Mouse (Mus musculus) erythroblast, adult 5-6 weeks (primary cell): ENCODE data around the gene Amz1. TPM values are rescaled to one million over a fixed set of nuclear protein-coding genes. Genes with fewer than 3 reads are reported as not detected.

Source experiments
- ATAC-seq: replicated peaks from 2 replicates; pipeline ENCODE4 v1.8.0; 2016; ENCODE audit warnings: moderate number of reproducible peaks, mild to moderate bottlenecking, moderate TSS enrichment, inconsistent platforms; ENCODE audit not compliant: poor library complexity, low FRiP score, severe bottlenecking
- total RNA-seq, 2 experiments: library from RNA; stranded (forward) in 1 of 2; stranded (reverse) in 1 of 2; fragments of 150-400 nt in 1 of 2; fragments of 200-764, 138-1000 nt in 1 of 2; gene quantifications; 2 replicates each; pipeline versions ENCODE4 v1.2.3 to v1.2.4; 2015 to 2017; ENCODE audit warnings: low replicate concordance in 2 of 2

Amz1 gene
- total RNA-seq, 2 experiments from 2014 or later: 0.38 to 1.3 TPM

DNA sequence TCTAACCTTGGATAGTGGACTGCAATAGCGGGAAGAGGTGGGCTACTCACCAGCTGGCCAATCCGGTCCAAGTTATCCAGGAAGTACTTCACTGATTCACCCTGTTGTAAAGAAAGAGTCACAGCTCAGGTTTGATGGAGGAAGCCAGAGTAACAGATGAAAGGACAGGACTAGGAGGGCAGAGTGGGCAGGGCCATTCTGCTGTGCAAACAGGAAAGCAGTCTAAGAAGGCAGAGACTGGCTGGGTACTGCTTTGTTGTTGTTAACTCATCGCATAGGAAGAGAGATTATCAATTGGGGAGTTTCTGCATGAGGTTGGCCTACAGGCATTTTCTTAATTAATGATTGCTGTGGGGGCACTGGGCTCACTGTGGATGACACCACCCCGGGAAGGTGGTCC is 38.6 kb downstream of the Amz1 start:
- no peak for ATAC-seq

DNA sequence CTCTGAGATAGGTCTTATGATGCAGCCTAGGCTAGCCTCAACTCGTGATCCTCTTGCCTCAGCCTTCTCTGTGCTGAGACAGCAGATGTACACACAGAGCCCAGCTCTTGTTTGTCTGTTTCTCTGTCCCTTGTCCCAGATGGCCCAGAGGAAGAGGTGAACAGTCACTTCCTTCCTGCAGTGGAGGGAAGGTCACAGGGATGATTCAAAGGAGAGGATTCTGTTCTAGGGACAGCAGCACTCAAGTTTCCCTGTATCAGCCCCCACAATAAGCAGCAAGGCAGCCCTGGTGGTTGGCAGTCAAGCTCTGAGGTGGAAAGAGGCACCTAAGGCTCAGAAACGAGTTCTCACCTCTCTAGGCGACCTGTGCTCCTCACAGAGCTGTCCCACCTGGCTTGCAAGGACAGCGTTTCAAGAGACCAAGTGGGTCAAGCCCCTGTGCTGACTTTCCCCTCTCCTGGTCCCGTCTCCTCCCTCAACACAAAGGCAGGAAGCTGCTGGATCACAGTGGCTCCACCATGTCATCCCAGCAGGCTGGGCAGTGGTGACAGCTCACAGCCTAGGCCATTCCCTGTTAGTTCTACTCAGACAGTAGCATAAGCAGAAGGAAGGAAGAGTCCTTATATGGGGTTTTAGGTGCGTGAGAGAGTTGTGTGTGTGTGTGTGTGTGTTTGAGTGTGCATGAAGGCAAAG is 41.1 kb downstream of the Amz1 start:
- no peak for ATAC-seq

DNA sequence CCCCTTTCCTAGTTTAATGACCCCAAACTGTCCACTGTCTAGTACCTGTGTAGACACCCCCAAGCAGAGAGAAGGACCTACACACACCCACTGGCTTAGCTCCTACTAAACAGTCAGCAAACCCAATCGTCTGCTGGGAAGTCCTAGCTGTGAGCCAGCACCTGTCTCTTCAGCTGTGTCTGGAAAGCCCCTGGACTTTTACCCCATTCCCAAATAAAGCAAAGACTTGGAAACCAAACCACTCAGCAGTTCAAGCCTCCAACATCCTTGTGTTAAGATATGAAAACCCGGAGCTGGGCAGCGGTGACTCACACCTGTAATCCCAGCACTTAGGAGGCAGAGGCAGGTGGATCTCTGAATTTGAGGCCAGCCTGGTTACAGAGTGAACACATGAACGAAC is 42.6 kb downstream of the Amz1 start:
- ATAC-seq: no peak

DNA sequence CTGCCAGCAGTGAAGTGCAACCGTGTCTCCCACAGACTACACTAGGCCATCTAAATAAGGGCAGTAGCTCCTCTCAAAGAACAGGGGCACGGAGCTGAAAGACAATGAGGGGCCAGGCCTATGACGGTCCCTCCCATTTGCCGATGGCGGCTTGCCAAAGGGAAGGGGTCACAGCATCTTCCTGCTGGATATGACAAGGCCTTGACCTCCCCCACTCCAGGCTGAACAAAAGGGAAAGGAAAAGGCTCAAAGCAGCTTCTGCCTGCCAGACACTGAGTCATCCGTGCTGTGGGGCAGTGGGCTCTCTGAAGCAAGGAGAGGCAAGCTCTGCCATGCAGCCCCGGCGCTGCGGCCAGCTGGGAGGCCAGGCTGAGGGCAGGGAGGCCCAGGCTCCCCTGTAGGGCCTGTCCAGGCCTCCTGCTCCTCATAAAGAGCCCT is 43.8 kb downstream of the Amz1 start:
- no peak for ATAC-seq

DNA sequence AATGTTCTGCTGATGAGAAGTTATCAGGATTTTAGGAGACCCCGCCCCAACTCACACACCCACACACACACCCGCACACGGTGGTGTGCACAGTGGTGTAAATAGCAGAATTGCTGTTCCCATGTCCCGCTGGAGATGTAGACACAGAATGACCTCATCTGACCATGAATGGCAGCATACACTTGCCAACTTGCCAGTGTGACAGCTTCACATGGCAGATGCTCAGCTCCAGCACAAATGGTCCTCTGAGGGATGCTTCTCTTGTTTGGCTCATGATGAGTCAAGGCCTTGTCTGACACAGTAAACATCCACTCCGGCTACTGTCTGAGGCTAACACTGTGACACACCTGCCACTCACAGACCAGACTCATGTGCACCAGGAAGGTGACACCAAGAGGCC is 44.4 kb downstream of the Amz1 start:
- no peak for ATAC-seq

DNA sequence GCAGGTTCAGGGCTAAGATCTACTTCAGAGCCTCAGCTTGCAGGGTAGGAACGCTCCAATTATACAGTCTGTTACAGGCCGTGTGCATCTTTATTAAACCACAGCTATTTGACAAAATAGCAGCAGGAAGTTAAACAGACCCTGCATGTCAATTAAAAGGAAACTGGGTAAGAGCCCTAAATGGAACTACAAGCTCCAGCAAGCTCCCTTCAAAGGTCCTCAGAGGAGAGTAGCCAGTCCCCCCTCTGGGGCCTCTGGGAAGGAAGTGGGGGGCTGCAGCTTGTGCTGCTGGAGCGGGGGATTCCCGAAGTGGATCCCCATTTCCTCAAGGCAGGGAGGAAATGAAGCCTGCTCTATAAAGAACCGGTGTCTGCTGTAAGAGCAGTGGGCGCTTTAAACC is 47.7 kb downstream of the Amz1 start:
- no peak for ATAC-seq

DNA sequence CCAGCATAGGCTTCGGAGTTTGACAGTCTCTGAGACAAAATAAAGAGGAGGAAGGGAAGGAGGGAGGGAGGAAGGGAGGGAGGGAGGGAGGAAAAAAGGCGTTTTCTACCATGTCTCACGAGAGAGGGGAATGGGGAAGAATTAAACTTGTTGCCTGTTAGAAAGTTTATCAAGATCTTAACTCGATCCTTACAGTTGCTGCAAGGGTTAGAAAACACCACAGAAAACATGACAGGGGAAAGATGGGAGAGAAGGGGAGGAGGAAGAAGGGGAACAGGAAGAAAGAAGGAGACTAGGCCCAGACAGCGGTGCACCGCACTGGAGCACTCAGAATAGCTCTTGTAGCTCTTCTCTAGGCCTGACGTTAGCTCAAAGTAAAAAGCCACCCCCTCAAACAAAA is 48.2 kb downstream of the Amz1 start:
- no peak for ATAC-seq

DNA sequence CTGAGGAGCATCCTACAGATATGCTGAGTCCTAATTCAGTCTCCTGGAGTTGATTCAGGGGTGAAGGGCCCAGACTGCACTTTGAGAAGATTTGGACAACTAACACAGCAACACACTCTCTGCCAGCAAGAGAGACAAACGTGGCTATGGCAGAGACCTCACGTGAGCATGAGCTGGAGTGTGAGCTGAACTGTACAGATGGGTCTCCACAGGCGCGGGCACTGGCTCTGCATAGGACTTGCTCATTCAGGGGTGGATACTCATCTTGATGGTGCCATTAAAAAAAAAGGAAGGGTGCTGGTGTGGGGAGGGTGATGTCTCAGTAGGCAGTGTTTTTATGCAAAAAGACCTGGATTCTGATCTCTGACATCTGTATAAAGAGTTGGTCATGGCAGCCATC is 51.2 kb downstream of the Amz1 start:
- no peak for ATAC-seq

DNA sequence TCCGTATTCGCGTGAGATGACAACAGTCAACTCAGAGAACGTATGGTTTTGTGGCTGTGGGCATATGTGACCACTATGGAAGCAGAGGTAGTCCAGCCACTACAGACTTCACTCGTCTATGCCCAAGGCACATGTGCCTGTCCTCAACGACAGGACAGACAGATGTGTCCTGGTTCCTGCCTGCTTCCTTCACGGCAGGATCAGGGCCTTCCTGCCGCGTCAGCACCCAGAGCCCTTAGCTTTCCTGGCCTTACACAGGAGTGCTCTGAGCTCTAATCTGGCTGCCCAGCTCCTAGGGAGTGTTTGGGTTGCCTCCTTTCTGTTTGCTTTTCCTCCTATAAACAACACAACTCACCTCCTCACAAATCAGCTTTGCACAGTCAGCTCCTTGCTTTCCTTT is 53.0 kb downstream of the Amz1 start:
- no peak for ATAC-seq

DNA sequence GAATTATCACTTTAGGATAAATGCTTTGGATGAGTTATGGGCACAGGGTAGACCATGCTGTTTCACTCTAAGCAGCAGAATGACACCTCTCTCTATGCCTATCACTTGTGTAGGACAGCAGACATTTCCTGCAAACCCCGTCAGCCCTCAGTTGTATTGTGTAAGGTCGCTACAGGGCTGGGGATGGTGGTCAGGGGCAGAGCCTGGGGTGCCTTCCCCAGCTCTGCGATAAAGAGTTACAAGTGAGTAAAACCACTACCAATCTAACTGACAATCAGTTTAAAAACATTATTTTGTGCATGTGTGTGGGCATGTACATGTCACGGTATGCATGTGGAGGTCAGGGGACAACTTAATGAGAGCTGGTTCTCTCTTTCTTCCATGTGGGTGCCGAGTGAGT is 57.2 kb downstream of the Amz1 start:
- no peak for ATAC-seq

DNA sequence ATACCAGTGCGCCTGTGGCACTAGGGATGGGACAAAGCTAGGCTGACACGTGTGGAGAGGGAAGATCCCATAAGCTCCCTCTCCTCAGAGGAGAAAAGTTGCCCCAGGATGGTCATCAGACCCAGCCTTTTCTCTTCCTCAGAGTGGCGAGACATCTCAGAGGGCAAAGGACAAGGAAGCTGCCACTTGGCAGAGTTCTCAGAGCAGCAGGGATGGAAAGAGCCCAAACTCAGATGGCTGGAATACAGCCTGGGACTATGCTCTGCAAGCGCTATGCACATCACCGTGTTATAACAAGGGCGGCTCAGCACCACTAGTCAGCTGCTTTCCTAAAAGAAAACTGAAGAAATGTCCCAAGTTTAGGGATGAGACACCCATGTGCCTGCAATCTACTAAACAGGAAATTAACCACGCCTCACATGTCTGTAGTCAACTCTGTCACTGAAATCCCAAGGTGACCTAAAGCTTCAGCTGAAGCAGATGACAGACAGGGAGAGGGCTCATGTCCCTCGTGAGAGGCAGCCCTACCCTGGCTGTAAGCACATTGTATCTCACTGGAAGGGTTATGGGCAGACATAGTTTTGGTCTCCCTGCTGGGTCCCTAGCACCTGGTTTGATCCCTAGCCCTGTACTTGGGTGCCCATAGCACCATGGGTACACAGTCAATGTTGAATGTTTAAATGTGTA is 58.1 kb downstream of the Amz1 start:
- ATAC-seq: no peak

DNA sequence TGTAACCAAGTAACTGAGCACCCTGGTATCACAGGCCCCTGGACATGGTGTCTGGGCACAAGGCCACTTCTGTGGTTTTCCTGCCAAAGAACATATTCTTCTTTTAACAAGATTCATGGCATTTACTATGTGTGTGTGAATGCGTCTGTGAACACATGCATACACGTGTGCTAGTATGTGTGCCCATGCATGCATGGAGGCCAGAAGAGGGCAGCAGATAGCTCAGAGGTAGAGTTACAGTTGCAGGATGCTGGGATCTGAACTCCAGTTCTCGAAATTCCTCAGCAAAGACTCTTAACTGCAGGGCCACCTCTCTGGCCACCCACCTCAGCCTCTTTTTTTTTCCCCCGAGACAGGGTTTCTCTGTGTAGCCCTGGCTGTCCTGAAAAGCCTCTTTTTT is 59.6 kb downstream of the Amz1 start:
- no peak for ATAC-seq

DNA sequence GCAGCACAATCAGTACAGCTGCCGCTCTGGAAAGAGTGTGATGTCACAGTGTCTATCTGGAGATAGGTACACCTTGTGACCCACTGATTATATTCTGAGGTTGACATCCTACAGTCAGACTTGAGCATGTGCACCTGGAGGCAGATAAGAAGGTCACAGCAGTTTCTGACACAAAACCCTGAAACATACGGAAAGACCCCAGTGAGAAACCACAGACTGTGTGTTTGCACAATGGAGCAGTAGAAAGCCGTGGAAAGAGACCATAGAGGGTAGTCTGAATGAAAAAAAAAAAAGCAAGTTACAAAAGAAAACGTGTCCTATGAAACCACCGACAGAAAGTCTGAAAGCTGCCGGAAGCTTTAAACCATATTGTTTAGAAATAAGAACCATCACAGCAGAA is 60.4 kb downstream of the Amz1 start:
- ATAC-seq: no peak

DNA sequence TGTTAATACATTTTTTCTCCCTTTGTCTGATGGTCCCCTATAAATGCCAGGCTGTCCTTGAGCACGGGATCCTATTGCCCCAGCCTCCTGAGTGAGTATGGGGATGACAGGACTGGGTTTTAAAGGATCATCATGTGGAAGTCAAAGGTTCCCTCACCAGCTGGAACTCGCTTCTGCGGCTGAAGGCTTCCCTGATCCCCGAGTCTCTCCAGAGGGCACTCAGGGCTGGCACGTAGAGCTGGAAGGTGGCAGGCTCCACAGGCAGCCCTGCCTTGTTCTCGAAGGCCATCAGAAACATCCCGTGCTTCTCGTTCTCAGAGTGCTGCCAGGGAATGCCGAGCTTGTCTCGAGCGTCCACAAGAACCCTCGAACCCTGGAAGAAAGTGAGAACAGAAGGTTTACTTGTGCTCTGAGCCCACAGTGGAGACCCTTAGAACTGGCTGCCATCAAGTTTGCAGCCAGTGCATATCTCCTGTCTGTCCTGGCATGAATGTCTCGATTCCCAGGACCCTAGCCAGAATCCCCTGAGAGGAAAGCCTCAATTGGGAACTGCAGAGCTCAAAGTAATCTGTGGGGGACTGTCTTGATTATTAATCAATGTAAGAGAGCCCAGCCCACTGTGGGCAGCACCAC is 61.4 kb downstream of the Amz1 start:
- no peak for ATAC-seq

DNA sequence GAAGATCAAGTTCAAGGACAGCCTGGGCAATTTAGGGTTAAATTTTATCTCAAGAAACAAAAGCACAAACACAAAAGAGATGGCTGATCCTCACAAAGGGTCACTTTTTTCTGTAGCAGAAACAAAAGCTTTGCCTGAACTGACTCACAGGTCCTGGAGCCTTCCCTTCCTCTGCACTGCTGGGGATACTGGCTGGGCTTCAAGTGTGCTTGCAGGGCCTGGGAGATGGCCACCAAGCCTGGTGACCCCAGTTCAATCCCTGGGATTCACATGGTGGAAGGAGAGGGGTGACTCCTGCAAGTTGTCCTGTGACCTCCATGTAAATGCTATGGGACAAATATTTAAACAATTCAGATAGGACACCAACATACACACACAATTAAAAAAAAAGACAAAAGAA is 65.6 kb downstream of the Amz1 start:
- no peak for ATAC-seq

DNA sequence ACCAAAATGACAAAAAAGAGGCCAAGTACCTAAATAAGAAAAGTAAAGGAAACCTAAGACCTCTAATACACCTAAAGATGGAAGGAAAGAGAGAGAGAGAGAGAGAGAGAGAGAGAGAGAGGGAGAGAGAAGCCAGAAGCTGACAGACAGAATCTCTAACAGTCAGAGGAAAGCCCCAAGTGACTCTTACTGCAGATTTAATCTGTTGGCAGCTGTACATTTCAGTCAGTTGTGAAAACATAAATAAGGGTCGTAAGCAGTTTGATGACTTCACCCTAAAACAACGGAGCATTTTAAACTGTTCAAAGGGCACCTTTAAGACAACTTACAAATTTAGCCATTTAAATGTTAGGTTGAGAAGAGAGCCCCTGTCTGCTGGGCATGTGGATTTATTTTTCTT is 66.5 kb downstream of the Amz1 start:
- no peak for ATAC-seq

DNA sequence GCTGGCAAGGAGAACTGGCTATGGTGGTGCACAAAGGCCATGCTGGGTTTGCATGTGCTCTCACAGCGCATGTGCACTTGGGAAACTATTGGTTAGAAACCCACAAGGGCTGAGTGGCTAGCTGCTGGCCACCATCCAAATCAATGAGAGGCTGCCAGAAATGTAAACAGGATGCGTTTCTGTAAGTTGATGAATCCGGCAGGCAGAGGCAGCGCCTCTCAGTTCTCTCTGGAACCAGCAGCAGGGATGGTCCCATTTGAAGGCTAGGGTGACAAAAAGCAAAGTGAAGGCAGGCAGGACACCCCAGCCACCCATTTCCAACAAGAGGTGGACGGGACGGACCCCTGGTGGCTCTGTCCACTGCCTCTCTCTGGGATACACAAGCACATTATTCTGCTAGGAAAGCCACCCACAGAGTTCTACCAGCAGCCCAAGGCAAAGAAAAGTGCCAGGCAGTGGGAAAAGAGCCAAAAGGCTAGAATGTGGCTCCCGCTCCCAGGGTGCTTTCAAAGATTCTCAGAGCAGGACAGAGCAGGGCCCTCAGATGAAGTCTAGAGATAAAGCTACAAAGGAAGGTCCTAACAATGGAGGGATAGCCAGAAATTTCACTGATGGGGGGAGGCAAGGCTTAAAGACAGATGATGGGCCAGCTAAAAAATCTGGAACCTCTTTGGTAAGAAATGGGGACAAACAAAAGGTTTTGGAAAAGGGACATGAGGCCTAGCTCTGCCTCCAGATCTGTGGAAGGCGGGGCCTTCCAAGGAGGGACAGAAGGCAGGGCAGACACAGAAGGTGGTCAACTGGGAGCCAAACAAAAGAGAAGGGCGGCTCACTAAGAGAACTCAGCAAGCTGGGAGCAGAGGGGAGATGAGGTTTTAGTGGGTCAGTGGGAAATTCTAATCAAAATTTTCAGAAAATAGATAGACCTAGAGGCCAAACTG is 67.3 kb downstream of the Amz1 start:
- no peak for ATAC-seq

DNA sequence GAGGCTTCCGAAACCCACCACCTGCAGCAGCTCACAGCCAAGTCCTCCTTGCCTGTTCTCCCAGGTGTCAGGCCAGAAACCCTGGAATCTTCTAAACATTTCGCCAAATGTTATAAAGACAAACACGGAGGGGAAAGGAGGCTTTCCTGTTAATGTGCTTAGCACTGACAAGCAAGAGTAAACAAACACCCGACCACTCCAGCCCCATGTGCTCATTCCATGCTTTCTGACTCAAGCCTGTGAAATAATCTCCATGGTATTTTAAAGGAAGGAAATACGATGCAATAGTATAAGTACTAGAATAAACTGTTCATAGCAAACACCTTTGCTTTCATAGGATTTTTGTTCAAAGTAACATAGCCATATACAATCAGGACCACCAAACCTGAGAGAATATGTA is 68.3 kb downstream of the Amz1 start:
- no peak for ATAC-seq

DNA sequence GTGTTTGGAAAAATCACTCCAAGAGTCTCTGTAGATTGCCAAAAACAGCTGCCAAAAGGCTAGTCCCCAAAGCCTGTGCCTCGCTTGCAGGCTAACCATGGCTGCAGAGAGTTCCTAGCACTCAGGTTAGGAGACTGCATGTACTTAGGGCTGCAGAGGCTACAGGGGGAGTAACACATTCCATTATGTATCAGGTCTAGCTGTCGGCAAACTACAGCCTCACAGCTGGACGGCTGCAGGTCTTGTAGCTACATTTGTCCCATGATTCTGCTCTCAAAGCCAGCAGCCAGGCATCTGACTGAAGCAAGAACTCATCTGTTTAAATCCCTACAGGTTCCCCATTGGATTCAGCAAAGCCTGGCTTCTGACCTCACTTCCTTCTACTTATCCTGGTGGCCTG is 70.8 kb downstream of the Amz1 start:
- no peak for ATAC-seq

DNA sequence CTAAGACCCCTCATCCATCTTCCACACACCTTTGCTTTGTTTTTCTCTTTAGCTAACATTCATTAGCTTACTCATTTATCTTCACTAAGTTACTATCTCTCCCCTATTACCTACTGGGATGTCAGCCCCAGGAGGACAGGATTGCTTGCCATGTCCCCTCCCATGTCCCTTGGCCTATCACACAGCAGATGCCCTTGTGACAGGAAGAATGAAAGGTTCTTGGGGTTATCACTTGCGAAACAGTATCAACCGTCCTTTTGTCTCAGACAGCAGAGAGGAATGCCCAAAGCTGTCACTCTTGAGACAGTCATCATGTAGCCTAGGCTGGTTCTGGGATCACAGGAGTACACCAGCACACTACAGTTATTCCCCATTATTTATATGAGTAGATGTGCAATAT is 71.2 kb downstream of the Amz1 start:
- no peak for ATAC-seq
